Mouse (Mus musculus): ENCODE data around the gene Cdk5r1. TPM values are rescaled to one million over a fixed set of nuclear protein-coding genes. Genes with fewer than 3 reads are reported as not detected.

Gene Cdk5r1
- total and polyA plus RNA-seq, 3 experiments, result 2.8 to 23.3 (median 3.5) TPM

DNA sequence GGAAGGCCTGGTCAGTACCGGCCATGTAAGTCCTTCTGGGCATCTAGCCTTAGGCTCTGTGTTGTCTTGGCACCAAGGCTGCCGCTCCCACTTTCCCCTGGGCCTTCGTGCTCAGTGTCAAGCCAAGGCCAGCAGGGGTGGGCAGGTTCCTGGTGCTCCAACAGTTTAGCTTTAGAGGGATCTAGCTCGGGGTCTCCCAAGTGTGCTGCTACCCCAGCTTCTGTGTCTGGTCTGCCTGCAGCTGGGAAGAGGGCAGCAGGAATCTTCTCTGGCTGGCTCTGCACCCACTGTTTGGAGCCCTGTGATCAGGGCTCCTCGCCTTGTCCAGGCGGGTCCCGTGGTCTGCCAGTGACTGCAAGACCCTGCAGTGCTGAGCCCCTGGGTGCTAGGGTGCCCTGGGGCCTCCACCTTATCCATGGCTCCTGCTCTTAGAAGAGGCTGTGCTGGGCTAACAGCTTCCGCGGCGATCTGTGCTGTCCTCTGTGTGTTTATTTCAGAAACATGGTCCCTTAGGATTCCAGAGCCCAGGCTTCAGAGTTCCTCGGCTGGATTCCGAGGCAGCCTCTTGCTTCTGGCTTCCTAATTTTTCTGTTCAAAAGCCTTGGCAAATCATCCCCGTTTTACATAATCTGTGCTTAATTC is 4.7 kb downstream of the Cdk5r1 start:
- dilution Hi-C loops (cut with MboI; ENCODE audit: extremely low pct_ligation_motif_present, extremely low pct_unique_long_range_greater_than_20kb, low sequenced_read_pairs), result no loop called here
- Histone ChIP-seq H3K27me3 (replicated peaks) (no peaks in the 10 kb centered on the region), H3K4me2 (ENCODE audit: insufficient read depth, low read depth, poor library complexity, severe bottlenecking) (no peak overlapping the region), H3K9me3 (replicated peaks; ENCODE audit: low read length) (no peaks in the 10 kb centered on the region), H3K4me3 (replicated peaks in 1 of 3; ENCODE audit: low read depth in 2 of 3, low read length in 2 of 3, poor library complexity in 1 of 3) (no peak overlapping the region), H3K36me3 (replicated peaks in 1 of 2; ENCODE audit: control insufficient read depth in 1 of 2, insufficient read depth in 1 of 2, low read length in 1 of 2) (peaks cover 10 to 51% of the 10 kb centered on the region in 2 experiments), H3K9ac (ENCODE audit: insufficient read depth, low read depth) (no peak overlapping the region), H3K4me1 (ENCODE audit: control insufficient read depth in 1 of 2, insufficient read depth in 2 of 2) (peaks cover 13 to 53% of the 10 kb centered on the region in 2 experiments), H3K27ac (ENCODE audit: insufficient read depth, low read depth) (no peak overlapping the region), H3K79me2 (replicated peaks; ENCODE audit: control insufficient read depth, extremely low read depth, insufficient read depth, poor library complexity, severe bottlenecking) (peaks cover 26% of the 10 kb centered on the region)
- in situ Hi-C loops (cut with MboI; ENCODE audit: low pct_ligation_motif_present, low pct_unique_long_range_greater_than_20kb, low sequenced_read_pairs), result no loop called here
- TF ChIP-seq USF1 (IDR thresholded peaks at IDR 0.05; ENCODE audit: low read depth, low read length) (no peak), SIN3A (IDR thresholded peaks at IDR 0.05; ENCODE audit: low read length) (no peak), IRF4 (IDR thresholded peaks at IDR 0.05; ENCODE audit: low read depth, low read length) (no peak), E2F4 (IDR thresholded peaks at IDR 0.05; ENCODE audit: insufficient replicate concordance, low read depth, low read length) (no peak), JUND (conservative IDR thresholded peaks at IDR 0.05; ENCODE audit: low read depth, low read length) (no peak), MAZ (IDR thresholded peaks at IDR 0.05; ENCODE audit: low read depth, low read length) (no peak), MYC (IDR thresholded peaks at IDR 0.05; ENCODE audit: low read depth, low read length) (no peak), BHLHE40 (IDR thresholded peaks at IDR 0.05; ENCODE audit: low read depth, low read length) (no peak), USF2 (conservative IDR thresholded peaks at IDR 0.05; ENCODE audit: low read depth, low read length) (no peak), CHD2 (IDR thresholded peaks at IDR 0.05; ENCODE audit: low read length) (no peak), MAFK (IDR thresholded peaks at IDR 0.05; ENCODE audit: insufficient replicate concordance, low read length) (no peak), PAX5 (IDR thresholded peaks at IDR 0.05; ENCODE audit: low read length) (no peak), MEF2A (IDR thresholded peaks at IDR 0.05; ENCODE audit: borderline replicate concordance, low read depth, low read length) (no peak), NELFE (IDR thresholded peaks at IDR 0.05; ENCODE audit: low read depth, low read length) (no peak)
- no peak for DNase-seq (ENCODE audit: extremely low read depth)

DNA sequence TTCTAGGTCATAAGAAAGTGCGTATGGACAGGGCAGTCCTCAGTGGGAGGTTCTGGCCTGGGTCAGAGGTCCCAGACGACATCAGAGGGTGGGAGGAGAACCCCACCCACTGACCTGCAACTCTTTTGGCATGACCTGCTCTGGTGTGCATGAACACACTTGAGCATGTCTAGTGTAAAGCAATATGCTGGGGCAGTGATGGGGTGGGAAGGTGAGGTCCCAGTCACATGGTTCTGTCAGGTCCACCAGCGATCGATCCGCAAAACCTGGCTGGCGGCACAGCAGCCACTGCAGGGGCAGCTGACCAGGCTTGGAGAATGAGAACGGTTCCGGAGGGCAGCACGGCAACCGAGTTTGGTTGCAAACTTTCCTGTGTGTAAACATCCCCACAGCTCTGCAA is 5.5 kb downstream of the Cdk5r1 start:
- in situ Hi-C loops (cut with MboI; ENCODE audit: low pct_ligation_motif_present, low pct_unique_long_range_greater_than_20kb, low sequenced_read_pairs) (no loop called here), dilution Hi-C loops (cut with MboI; ENCODE audit: extremely low pct_ligation_motif_present, extremely low pct_unique_long_range_greater_than_20kb, low sequenced_read_pairs) (no loop called here)
- Histone ChIP-seq H3K27ac (ENCODE audit: insufficient read depth, low read depth) (no peak overlapping the region), H3K9ac (ENCODE audit: insufficient read depth, low read depth) (no peak overlapping the region), H3K36me3 (replicated peaks in 1 of 2; ENCODE audit: control insufficient read depth in 1 of 2, insufficient read depth in 1 of 2, low read length in 1 of 2) (peaks cover 10 to 51% of the 10 kb centered on the region in 2 experiments), H3K27me3 (replicated peaks) (no peaks in the 10 kb centered on the region), H3K4me2 (ENCODE audit: insufficient read depth, low read depth, poor library complexity, severe bottlenecking) (no peak overlapping the region), H3K79me2 (replicated peaks; ENCODE audit: control insufficient read depth, extremely low read depth, insufficient read depth, poor library complexity, severe bottlenecking) (peaks cover 26% of the 10 kb centered on the region), H3K4me1 (ENCODE audit: control insufficient read depth in 1 of 2, insufficient read depth in 2 of 2) (peaks cover 17 to 61% of the 10 kb centered on the region in 2 experiments), H3K4me3 (replicated peaks in 1 of 3; ENCODE audit: low read depth in 2 of 3, low read length in 2 of 3, poor library complexity in 1 of 3) (no peak overlapping the region), H3K9me3 (replicated peaks; ENCODE audit: low read length) (no peaks in the 10 kb centered on the region)
- no peak for DNase-seq (ENCODE audit: extremely low read depth)
- TF ChIP-seq POLR2AphosphoS2 (IDR thresholded peaks at IDR 0.05; ENCODE audit: low read depth, low read length) (peak; percentile 40; the same call in 1 of the 2 replicates), JUN (IDR thresholded peaks at IDR 0.05; ENCODE audit: insufficient read depth, low read depth, low read length) (no peak)
